Mouse (Mus musculus) CH12.LX (cell line): ENCODE measurements at regions not wholly inside any gene's neighbourhood (a gene's known extent, or its start where the extent isn't known, plus 50 kb on each side); places are given as distances from the start of the nearest gene placed in this dataset.

Experiments used
- DNase-seq: peaks from one replicate; pipeline ENCODE4 v3.0.0-alpha.2; 2013; ENCODE audit errors: extremely low read depth
- H3K27ac ChIP-seq: 2 replicates; pipeline ENCODE4 v1.5.1; 2012; ENCODE audit warnings: low read depth, mild to moderate bottlenecking, control low read depth, moderate library complexity; ENCODE audit not compliant: insufficient read depth
- H3K27me3 ChIP-seq: replicated peaks from 2 replicates; pipeline ENCODE3; 2012; ENCODE audit warnings: inconsistent platforms
- H3K36me3 ChIP-seq, 2 experiments: replicated peaks in 1 of 2; 2 replicates each; pipeline versions ENCODE3 to v1.6.1; 2012; ENCODE audit warnings: inconsistent platforms in 1 of 2, low read length in 1 of 2, mild to moderate bottlenecking in 1 of 2, mixed read lengths in 1 of 2, moderate library complexity in 1 of 2; ENCODE audit not compliant: control insufficient read depth in 1 of 2, insufficient read depth in 1 of 2
- H3K4me1 ChIP-seq, 2 experiments: 2 replicates each; pipeline ENCODE4 v1.6.1; 2012; ENCODE audit warnings: inconsistent platforms in 1 of 2, moderate library complexity in 1 of 2; ENCODE audit not compliant: insufficient read depth in 2 of 2, control insufficient read depth in 1 of 2
- H3K4me2 ChIP-seq: 2 replicates; pipeline ENCODE4 v1.6.1; 2012; ENCODE audit warnings: low read depth, mild to moderate bottlenecking, control low read depth; ENCODE audit not compliant: poor library complexity, insufficient read depth, severe bottlenecking
- H3K4me3 ChIP-seq, 3 experiments: fragments of 150-350 bp in 1 of 3; sonication (generic) in 1 of 3; replicated peaks in 1 of 3; 2 replicates each; pipeline versions ENCODE3 to v1.5.1; 2011 to 2012; ENCODE audit warnings: low read depth in 2 of 3, low read length in 2 of 3, mild to moderate bottlenecking in 2 of 3, moderate library complexity in 2 of 3, control low read depth in 1 of 3, improper control_type of control experiment in 1 of 3, inconsistent platforms in 1 of 3, mixed read lengths in 1 of 3; ENCODE audit not compliant: poor library complexity in 1 of 3
- H3K79me2 ChIP-seq: replicated peaks from 2 replicates; pipeline ENCODE4 v1.6.1; 2012; ENCODE audit warnings: mild to moderate bottlenecking, moderate library complexity; ENCODE audit not compliant: control insufficient read depth, poor library complexity, insufficient read depth, severe bottlenecking; ENCODE audit errors: extremely low read depth
- H3K9ac ChIP-seq: 2 replicates; pipeline ENCODE4 v1.6.1; 2012; ENCODE audit warnings: low read depth, mild to moderate bottlenecking, control low read depth, moderate library complexity; ENCODE audit not compliant: insufficient read depth
- H3K9me3 ChIP-seq: replicated peaks from 2 replicates; pipeline ENCODE3; 2012; ENCODE audit warnings: low read length, inconsistent platforms, mixed read lengths
- BHLHE40 ChIP-seq: IDR thresholded peaks from 2 replicates; pipeline ENCODE4 v1.6.1; 2011; ENCODE audit warnings: mild to moderate bottlenecking, low read depth, low read length, improper control_type of control experiment
- CHD1 ChIP-seq: IDR thresholded peaks from 2 replicates; pipeline ENCODE4 v1.6.1; 2012; ENCODE audit warnings: low read depth, low read length, improper control_type of control experiment, inconsistent platforms
- CTCF ChIP-seq, 2 experiments: IDR thresholded peaks in 1 of 2; conservative IDR thresholded peaks in 1 of 2; 2 replicates each; pipeline ENCODE4 v1.5.1; 2011 to 2012; ENCODE audit warnings: low read depth in 2 of 2, low read length in 2 of 2, improper control_type of control experiment in 1 of 2, inconsistent platforms in 1 of 2, mild to moderate bottlenecking in 1 of 2, moderate library complexity in 1 of 2
- ELF1 ChIP-seq: IDR thresholded peaks from 2 replicates; pipeline ENCODE4 v1.6.1; 2014; ENCODE audit warnings: low read depth, mild to moderate bottlenecking, inconsistent platforms, low read length, improper control_type of control experiment
- GABPA ChIP-seq: IDR thresholded peaks from 2 replicates; pipeline ENCODE4 v1.6.1; 2012; ENCODE audit warnings: low read depth, low read length, improper control_type of control experiment, inconsistent platforms; ENCODE audit not compliant: insufficient replicate concordance
- HCFC1 ChIP-seq: IDR thresholded peaks from 2 replicates; pipeline ENCODE4 v1.6.1; 2012; ENCODE audit warnings: low read depth, mild to moderate bottlenecking, inconsistent platforms, low read length, improper control_type of control experiment
- MAFK ChIP-seq: IDR thresholded peaks from 2 replicates; pipeline ENCODE4 v1.6.1; 2011; ENCODE audit warnings: low read length, improper control_type of control experiment; ENCODE audit not compliant: insufficient replicate concordance
- MAX ChIP-seq: IDR thresholded peaks from 2 replicates; pipeline ENCODE4 v1.6.1; 2011; ENCODE audit warnings: low read length, improper control_type of control experiment
- MYC ChIP-seq: IDR thresholded peaks from 2 replicates; pipeline ENCODE4 v1.6.1; 2011; ENCODE audit warnings: low read depth, mild to moderate bottlenecking, improper control_type of control experiment, low read length
- NRF1 ChIP-seq: IDR thresholded peaks from 2 replicates; pipeline ENCODE4 v1.6.1; 2014; ENCODE audit warnings: low read depth, mild to moderate bottlenecking, inconsistent platforms, low read length, improper control_type of control experiment, moderate library complexity
- PAX5 ChIP-seq: IDR thresholded peaks from 2 replicates; pipeline ENCODE4 v1.6.1; 2012; ENCODE audit warnings: low read length, inconsistent platforms, mixed read lengths
- POLR2A ChIP-seq: IDR thresholded peaks from 2 replicates; pipeline ENCODE4 v1.6.1; 2011; ENCODE audit warnings: low read depth, mild to moderate bottlenecking, improper control_type of control experiment, low read length
- RAD21 ChIP-seq: IDR thresholded peaks from 2 replicates; pipeline ENCODE4 v1.6.1; 2011; ENCODE audit warnings: low read depth, mild to moderate bottlenecking, low read length, improper control_type of control experiment, moderate library complexity
- SIN3A ChIP-seq: IDR thresholded peaks from 2 replicates; pipeline ENCODE4 v1.6.1; 2012; ENCODE audit warnings: low read length, improper control_type of control experiment, inconsistent platforms
- SMC3 ChIP-seq: IDR thresholded peaks from 2 replicates; pipeline ENCODE4 v1.6.1; 2011; ENCODE audit warnings: low read depth, low read length, improper control_type of control experiment
- TBP ChIP-seq: conservative IDR thresholded peaks from 2 replicates; pipeline ENCODE4 v1.6.1; 2011; ENCODE audit warnings: low read depth, low read length, improper control_type of control experiment
- TCF12 ChIP-seq: IDR thresholded peaks from 2 replicates; pipeline ENCODE4 v1.6.1; 2014; ENCODE audit warnings: low read depth, mild to moderate bottlenecking, inconsistent platforms, low read length, improper control_type of control experiment
- UBTF ChIP-seq: IDR thresholded peaks from 2 replicates; pipeline ENCODE4 v1.6.1; 2012; ENCODE audit warnings: low read depth, mild to moderate bottlenecking, inconsistent platforms, low read length, improper control_type of control experiment, moderate library complexity
- USF1 ChIP-seq: IDR thresholded peaks from 2 replicates; pipeline ENCODE4 v1.6.1; 2014; ENCODE audit warnings: low read depth, mild to moderate bottlenecking, inconsistent platforms, low read length, improper control_type of control experiment
- ZKSCAN1 ChIP-seq: IDR thresholded peaks from 2 replicates; pipeline ENCODE4 v1.6.1; 2012; ENCODE audit warnings: low read depth, inconsistent platforms, low read length, improper control_type of control experiment, borderline replicate concordance
- ZMIZ1 ChIP-seq: IDR thresholded peaks from 2 replicates; pipeline ENCODE4 v1.6.1; 2012; ENCODE audit warnings: low read depth, mild to moderate bottlenecking, inconsistent platforms, low read length, improper control_type of control experiment
- ZNF384 ChIP-seq: IDR thresholded peaks from 2 replicates; pipeline ENCODE4 v1.6.1; 2012; ENCODE audit warnings: low read depth, low read length, improper control_type of control experiment, inconsistent platforms
- dilution Hi-C: fragments of 300-500 bp; cut with MboI; formaldehyde crosslinking; loops from 2 replicates; pipeline ENCODE4 v1.14.3; 2020; ENCODE audit warnings: low sequenced_read_pairs; ENCODE audit not compliant: extremely low pct_unique_long_range_greater_than_20kb, extremely low pct_ligation_motif_present
- in situ Hi-C: fragments of 300-500 bp; cut with MboI; formaldehyde crosslinking; loops from 3 replicates; pipeline ENCODE4 v1.14.3; 2019; ENCODE audit warnings: low sequenced_read_pairs, low pct_ligation_motif_present, low pct_unique_long_range_greater_than_20kb, mixed read lengths

DNA sequence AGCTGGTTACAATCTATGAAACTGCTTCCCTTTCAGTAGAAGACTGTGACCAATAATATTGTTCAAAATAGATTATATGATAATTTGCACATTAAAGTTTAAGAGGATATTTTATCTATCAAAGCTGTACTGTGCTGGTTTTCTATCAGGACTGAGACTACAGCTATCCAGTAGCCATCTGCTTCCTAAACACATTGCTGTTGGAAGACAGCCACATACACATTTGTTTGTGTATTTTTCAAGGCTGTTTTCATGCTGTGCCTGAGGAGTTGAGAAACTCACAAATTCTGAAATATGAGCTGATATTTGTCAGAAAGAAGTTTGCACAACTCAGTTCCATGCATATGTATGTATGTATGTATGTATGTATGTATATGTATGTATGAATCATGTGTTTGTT, 1089.0 kb upstream of the Lrrtm3 start:
- Histone ChIP-seq H3K4me2 (no peak overlapping the region), H3K9me3 (no peaks in the 10 kb centered on the region), H3K79me2 (no peaks in the 10 kb centered on the region), H3K4me1 (no peaks in the 10 kb centered on the region), H3K27me3 (no peaks in the 10 kb centered on the region), H3K9ac (no peak overlapping the region), H3K36me3 (no peaks in the 10 kb centered on the region), H3K27ac (no peak overlapping the region), H3K4me3 (no peak overlapping the region)
- no peak for DNase-seq
- in situ Hi-C loops: no loop called here
- TF ChIP-seq MAFK (no peak), MYC (no peak), ZKSCAN1 (no peak), MAX (no peak), SMC3 (no peak), USF1 (no peak), ZNF384 (no peak), CTCF (conservative IDR thresholded peaks at IDR 0.05 in 1 of 2, IDR thresholded peaks at IDR 0.05 in 1 of 2; ENCODE audit: low read depth in 2 of 2, low read length in 2 of 2) (no peak), TBP (no peak), UBTF (no peak)
- dilution Hi-C loops: no loop called here

DNA sequence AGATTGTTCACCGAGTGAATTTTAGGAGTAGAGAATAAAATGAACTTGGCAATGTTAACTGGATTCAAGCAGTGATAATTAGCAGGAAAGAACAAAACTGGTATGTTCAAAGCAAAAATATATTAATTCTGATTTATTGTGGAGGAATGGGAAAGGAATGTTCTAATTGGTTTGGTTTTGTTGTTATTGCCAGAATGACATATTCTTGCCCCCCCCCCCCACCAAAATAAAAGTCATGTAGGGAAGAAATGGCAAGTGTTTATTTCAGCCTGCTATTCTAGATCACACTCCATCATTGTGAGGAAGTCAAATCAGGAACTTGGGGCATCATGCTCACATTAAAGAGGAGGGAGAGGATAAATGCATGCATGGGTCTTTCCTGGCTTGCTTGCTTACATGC, 1064.1 kb upstream of the Lrrtm3 start:
- Histone ChIP-seq H3K9ac (no peak overlapping the region), H3K27me3 (no peaks in the 10 kb centered on the region), H3K36me3 (no peaks in the 10 kb centered on the region), H3K9me3 (no peaks in the 10 kb centered on the region), H3K4me3 (no peak overlapping the region), H3K79me2 (no peaks in the 10 kb centered on the region), H3K4me2 (no peak overlapping the region), H3K4me1 (0 out of 4 replicates have a peak, but pooled peaks cover 0 to 3% of the 10 kb centered on the region in 2 experiments), H3K27ac (no peak overlapping the region)
- in situ Hi-C loops: no loop called here
- no peak for TF ChIP-seq MYC
- no peak for TF ChIP-seq CTCF (conservative IDR thresholded peaks at IDR 0.05 in 1 of 2, IDR thresholded peaks at IDR 0.05 in 1 of 2; ENCODE audit: low read depth in 2 of 2, low read length in 2 of 2)
- no peak for TF ChIP-seq NRF1
- TF ChIP-seq HCFC1: no peak
- TF ChIP-seq ZNF384: no peak
- TF ChIP-seq PAX5: no peak
- no peak for TF ChIP-seq CHD1
- no peak for TF ChIP-seq MAFK
- no peak for TF ChIP-seq TCF12
- TF ChIP-seq POLR2A: no peak
- TF ChIP-seq ZKSCAN1: no peak
- TF ChIP-seq RAD21: no peak
- TF ChIP-seq SIN3A: no peak
- TF ChIP-seq ELF1: no peak
- no peak for TF ChIP-seq GABPA
- TF ChIP-seq BHLHE40: no peak
- TF ChIP-seq ZMIZ1: no peak
- TF ChIP-seq TBP: no peak
- DNase-seq: no peak
- dilution Hi-C loops: no loop called here
